Mouse (Mus musculus): ENCODE results near the gene I0C0044D17Rik.

Gene I0C0044D17Rik

DNA sequence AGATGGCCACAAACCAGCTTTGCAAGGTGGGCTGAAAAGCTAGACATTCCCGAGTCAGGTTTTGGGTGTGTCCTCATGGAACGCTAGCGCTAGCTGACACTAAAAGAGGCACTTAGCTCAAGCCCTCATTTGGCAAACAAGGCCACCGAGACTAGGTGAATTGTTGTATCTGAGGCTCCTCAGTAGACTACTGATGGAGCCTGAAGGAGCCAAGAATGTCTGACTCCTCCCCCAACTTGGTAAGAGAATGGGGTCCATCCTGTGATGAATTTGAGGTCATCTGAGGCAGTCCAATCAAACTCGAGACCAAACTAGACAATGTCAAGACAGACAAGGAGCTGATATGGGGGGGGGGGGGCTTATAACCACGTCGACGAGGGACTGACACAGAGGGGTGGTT lies 37.8 kb downstream of the I0C0044D17Rik start:
- in situ Hi-C loops (cut with MboI; ENCODE audit: unreplicated experiment in 2 of 2), result no loop called here

- in situ Hi-C loops (cut with MboI; ENCODE audit: unreplicated experiment in 2 of 2), result no loop called here
These were observed 45.4 kb downstream of the I0C0044D17Rik start for GRCm38 (mm10) chr4:98778219-98778618.

DNA sequence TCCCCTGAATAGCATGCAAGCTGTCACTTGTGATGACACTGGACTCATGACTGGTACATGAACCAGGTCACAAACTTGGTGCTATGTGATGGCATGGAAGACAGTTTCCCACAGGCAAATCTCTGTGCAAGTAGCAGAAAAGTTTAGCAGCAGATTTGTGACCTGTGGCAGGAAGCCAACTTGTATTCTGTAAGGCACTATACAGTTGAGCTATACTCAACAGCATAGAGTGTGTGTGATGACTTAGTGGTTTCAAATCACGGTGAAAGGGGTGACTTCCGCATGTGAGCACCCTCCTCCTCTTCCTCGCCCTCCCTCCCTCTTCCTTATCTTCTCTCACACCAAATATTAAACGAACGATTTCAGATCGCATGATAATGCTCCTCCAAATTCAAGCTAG lies 46.2 kb downstream of the I0C0044D17Rik start:
- in situ Hi-C loops (cut with MboI; ENCODE audit: unreplicated experiment in 2 of 2), result no loop called here

DNA sequence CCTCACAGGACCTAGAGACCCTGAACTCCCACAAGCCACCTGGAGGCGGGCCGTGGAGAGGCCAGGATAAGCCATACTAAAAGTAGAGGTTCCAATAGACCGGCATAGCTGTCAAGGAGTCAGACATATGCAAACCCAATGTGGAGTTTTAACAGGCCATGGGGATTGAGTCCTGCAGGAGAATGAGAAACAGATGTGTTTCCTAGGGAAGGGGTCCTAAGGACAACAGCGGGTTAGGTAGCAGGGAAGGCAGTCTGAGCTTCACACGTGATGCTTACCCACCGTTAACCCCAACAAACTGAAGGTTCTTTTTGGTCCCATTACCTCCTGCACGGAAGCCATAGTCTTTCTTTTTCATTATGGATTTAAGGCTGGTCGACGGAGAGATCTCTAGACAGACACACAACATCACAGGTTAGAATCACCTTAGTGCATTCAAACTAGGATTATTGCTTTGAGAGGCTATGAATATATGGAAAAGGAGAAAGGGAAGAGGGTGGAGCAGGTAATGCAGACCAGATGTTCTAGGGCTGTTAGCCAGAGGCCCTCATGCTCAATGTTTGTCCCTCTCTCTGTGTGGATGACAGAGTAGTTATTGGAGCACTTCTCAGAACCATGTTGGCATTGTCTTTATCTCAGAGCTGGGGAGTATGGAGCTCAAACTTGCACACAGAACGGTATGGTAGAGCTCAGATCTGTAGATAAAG lies 46.8 kb downstream of the I0C0044D17Rik start:
- in situ Hi-C loops (cut with MboI; ENCODE audit: unreplicated experiment in 2 of 2), result no loop called here

- in situ Hi-C loops (cut with MboI; ENCODE audit: unreplicated experiment in 2 of 2), result no loop called here
These were observed 49.9 kb downstream of the I0C0044D17Rik start for GRCm38 (mm10) chr4:98773785-98774184.

Measured in v-Abl transformed pro-B cells (cell line).